Mouse (Mus musculus) liver, postnatal 0 days (tissue): ENCODE data around the gene Rheb.

Experiments
- CTCF ChIP-seq: sonication (generic); IDR thresholded peaks from 2 replicates; pipeline ENCODE4 v1.5.1; 2016; ENCODE audit warnings: antibody characterized with exemption, low read depth
- EP300 ChIP-seq: IDR thresholded peaks from 2 replicates; pipeline ENCODE4 v1.6.1; 2016; ENCODE audit warnings: antibody characterized with exemption, low read depth, mild to moderate bottlenecking

DNA sequence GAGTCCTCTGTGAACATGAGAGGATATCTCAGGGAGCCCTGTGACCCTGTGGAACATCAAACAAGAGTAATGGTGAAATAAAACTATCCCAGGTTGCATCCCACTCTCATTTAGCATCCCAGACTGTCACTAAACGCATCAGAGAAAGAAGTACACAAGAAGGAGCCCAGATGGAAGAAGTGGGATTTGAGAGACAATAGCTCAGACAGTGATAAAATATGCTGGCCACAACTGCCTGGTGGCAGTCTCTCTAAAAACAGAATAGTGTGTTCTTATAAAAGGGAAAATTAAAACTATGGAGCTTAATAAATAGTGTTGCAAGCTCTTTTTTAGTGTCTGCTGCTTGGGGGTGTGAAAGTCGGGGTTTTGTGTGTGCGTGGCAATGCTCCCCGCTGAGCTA, 59.5 kb downstream of the Rheb start:
- no peak for TF ChIP-seq CTCF
- no peak for TF ChIP-seq EP300
